Mouse (Mus musculus): Measurements from ENCODE around the gene Gas2. TPM values are rescaled to one million over a fixed set of nuclear protein-coding genes. Genes with fewer than 3 reads are reported as not detected.

Gas2 gene
- polyA plus RNA-seq, 1 experiment from 2014 or later, result 156 TPM

DNA sequence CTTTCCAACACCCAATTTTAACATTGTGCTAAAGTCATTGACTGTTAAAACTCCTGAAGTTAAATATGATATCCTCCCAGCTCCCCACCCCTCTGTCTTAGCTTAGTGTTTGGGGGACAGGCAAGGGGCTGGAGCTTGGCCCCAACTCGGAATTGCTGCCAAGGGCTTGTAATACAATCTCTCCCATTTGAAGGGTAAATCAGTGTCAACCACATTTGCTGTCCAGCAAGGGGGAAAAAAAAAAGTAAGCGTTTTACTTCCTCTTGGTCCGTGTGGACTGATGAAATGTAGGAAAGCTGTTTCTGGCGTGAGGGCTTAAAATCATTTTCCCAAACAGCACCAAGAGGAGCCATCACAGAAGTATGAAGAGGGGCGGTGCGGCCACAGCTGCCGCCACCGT is 16.9 kb downstream of the Gas2 start:
- Histone ChIP-seq H3K9me3 (replicated peaks; ENCODE audit: low read length) (no peaks in the 10 kb centered on the region), H3K9ac (ENCODE audit: low read depth, low read length) (peak overlapping the region; percentile 63), H3K4me1 (replicated peaks; ENCODE audit: insufficient read depth, low read length) (0 out of 2 replicates have a peak, but pooled peaks cover 2% of the 10 kb centered on the region), H3K4me3 (replicated peaks; ENCODE audit: low read depth, low read length) (peak overlapping the region; percentile 42), H3K36me3 (ENCODE audit: insufficient read depth, low read length) (no peaks in the 10 kb centered on the region), H3K4me2 (ENCODE audit: low read length) (peak overlapping the region; percentile 90), H3K27me3 (ENCODE audit: insufficient read depth, low read length) (no peaks in the 10 kb centered on the region), H3K27ac (peak overlapping the region; percentile 76)
- ATAC-seq (replicated peaks; ENCODE audit: low FRiP score, low read depth), result peak; percentile 43
- TF ChIP-seq CTCF (IDR thresholded peaks at IDR 0.05; ENCODE audit: low read depth), result no peak
- 2% methylated on average over 8 of the region's 8 CpGs for WGBS
- DNase-seq (ENCODE audit: low spot score), result peak; percentile 69

DNA sequence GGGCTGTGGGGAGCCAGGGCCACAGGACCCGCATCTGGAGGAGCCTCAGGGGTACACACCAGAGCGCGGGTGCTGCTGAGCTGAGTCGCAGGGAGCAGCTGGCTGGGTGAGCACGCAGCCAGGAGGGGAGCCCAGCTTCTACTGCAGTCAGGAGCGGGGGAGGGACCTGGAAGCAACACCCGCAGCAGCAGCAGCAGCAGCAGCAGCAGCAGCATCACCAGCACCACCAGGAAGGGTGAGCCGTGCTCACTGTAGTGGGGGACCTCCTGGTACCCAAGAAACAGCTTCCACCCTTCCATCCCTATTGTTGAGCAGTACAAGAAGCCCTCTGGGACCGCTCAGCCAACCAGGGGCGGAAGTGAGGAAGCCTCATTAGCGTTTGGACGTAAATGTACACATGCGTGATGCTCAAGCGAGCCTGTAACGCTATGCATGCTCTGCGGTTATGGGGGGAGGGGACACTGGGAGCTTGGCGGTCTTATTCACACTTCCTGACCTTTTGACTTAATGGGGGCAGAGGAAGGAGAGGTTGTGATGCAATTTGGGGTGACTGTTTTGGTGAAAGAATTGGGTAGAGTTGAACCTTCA is 17.4 kb downstream of the Gas2 start:
- no peaks in the 10 kb centered on the region for H3K9me3 ChIP-seq (replicated peaks; ENCODE audit: low read length)
- peak overlapping the region; percentile 63 for H3K9ac ChIP-seq (ENCODE audit: low read depth, low read length)
- H3K27me3 ChIP-seq (ENCODE audit: insufficient read depth, low read length), result no peaks in the 10 kb centered on the region
- H3K4me2 ChIP-seq (ENCODE audit: low read length), result peak overlapping the region; percentile 90
- under 1% methylated on average over 17 of the region's 17 CpGs for WGBS
- DNase-seq (ENCODE audit: low spot score), result peak; percentile 70
- H3K4me1 ChIP-seq (replicated peaks; ENCODE audit: insufficient read depth, low read length), result 0 out of 2 replicates have a peak, but pooled peaks cover 2% of the 10 kb centered on the region
- ATAC-seq (replicated peaks; ENCODE audit: low FRiP score, low read depth), result peak; percentile 82
- H3K27ac ChIP-seq, result peak overlapping the region; percentile 76
- peak overlapping the region; percentile 42 for H3K4me3 ChIP-seq (replicated peaks; ENCODE audit: low read depth, low read length)
- TF ChIP-seq CTCF (IDR thresholded peaks at IDR 0.05; ENCODE audit: low read depth), result no peak
- no peaks in the 10 kb centered on the region for H3K36me3 ChIP-seq (ENCODE audit: insufficient read depth, low read length)

DNA sequence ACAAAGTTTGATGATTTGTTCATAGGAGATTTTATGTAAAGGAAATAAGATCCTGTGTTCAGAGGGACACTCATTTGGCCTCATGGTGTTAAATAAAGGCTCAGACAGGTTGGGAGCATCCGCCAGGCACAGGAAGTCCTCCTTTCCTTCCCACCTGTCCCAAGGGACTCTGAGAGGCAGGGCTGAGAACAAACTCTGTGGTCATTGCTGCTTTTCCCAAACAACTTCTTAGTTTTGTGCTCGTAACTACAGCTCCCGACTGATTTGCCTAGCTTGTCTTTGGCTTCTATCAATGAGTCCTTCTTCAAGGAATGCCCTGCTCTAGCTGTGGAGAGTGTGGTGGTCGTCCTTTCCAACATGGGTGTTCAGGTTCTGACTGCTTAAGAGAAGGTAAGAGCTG is 18.3 kb downstream of the Gas2 start:
- Histone ChIP-seq H3K4me1 (replicated peaks; ENCODE audit: insufficient read depth, low read length) (0 out of 2 replicates have a peak, but pooled peaks cover 2% of the 10 kb centered on the region), H3K9ac (ENCODE audit: low read depth, low read length) (no peak overlapping the region), H3K27ac (no peak overlapping the region), H3K9me3 (replicated peaks; ENCODE audit: low read length) (no peaks in the 10 kb centered on the region), H3K36me3 (ENCODE audit: insufficient read depth, low read length) (no peaks in the 10 kb centered on the region), H3K4me2 (ENCODE audit: low read length) (no peak overlapping the region), H3K27me3 (ENCODE audit: insufficient read depth, low read length) (no peaks in the 10 kb centered on the region), H3K4me3 (replicated peaks; ENCODE audit: low read depth, low read length) (no peak overlapping the region)
- ATAC-seq (replicated peaks; ENCODE audit: low FRiP score, low read depth) (no peak), DNase-seq (ENCODE audit: low spot score) (no peak)
- TF ChIP-seq CTCF (IDR thresholded peaks at IDR 0.05; ENCODE audit: low read depth), result no peak
- WGBS, result 58% methylated on average over 4 of the region's 4 CpGs

DNA sequence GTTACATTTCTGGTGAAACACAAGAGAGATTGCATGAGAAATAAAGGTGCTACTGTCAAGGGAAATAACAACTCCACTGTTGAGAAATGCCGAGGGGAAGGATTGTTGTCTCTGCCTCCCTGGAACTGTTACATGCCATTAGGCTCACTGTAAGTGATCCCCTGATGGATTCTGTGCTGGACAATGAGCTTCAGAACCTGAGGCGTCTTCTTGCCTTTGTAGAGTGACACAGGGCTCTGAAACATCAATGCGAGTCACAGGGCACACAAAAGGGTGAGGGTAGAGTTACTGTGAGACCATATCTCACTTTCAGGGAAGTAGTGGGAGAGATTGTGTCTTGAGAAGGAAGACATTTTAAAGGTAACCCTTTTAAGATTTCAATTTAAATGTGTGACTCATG is 23.5 kb downstream of the Gas2 start:
- DNase-seq (ENCODE audit: low spot score), result peak; percentile 48
- Histone ChIP-seq H3K27ac (no peak overlapping the region), H3K4me2 (ENCODE audit: low read length) (no peak overlapping the region), H3K9ac (ENCODE audit: low read depth, low read length) (no peak overlapping the region), H3K4me3 (replicated peaks; ENCODE audit: low read depth, low read length) (no peak overlapping the region), H3K27me3 (ENCODE audit: insufficient read depth, low read length) (no peaks in the 10 kb centered on the region), H3K9me3 (replicated peaks; ENCODE audit: low read length) (no peaks in the 10 kb centered on the region), H3K36me3 (ENCODE audit: insufficient read depth, low read length) (no peaks in the 10 kb centered on the region), H3K4me1 (replicated peaks; ENCODE audit: insufficient read depth, low read length) (peaks cover 4% of the 10 kb centered on the region; the same call in 1 of the 2 replicates)
- no peak for TF ChIP-seq CTCF (IDR thresholded peaks at IDR 0.05; ENCODE audit: low read depth)
- 40% methylated on average over 3 of the region's 3 CpGs for WGBS
- ATAC-seq (replicated peaks; ENCODE audit: low FRiP score, low read depth), result peak; percentile 31; the same call in 1 of the 2 replicates

DNA sequence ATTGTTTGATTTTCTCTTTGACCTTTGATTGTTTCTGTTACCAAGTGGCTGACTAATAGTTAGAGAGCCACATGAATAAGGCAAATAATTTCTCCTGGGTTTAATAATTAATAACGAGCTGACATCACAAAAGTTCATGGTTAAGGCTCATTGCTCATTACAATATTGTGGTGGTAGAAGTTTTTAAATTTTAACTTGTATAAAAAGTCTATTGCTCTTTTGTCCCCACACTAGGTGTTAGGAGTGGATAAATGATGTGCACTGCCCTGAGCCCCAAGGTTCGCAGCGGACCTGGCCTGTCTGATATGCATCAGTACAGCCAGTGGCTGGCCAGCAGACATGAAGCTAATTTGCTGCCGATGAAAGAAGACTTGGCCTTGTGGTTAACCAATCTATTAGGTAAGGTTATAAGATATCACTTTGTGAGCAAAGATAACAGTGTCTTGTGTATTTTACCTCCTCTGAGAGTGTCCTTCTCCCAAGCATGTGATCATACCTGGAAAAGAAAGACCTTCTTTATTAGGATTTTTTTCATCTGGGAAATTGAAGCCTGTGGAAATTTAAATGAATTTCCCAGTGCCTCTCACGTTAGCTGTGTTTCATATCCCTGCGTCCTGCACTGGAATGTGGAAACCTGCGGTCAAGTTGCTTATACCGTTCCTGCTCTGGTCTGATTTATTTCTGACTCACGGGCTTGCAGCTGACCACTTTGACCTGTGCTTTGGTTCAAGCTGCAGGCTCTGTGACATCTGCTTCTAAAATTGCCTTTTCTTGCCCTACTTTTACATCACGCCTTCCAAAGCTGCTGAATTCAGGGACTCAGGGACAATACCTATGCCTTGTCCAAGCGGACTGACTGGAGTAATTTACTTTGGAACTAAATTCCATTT is 26.1 kb downstream of the Gas2 start:
- peak overlapping the region; percentile 4; the same call in 1 of the 2 replicates for H3K4me3 ChIP-seq (replicated peaks; ENCODE audit: low read depth, low read length)
- H3K36me3 ChIP-seq (ENCODE audit: insufficient read depth, low read length), result no peaks in the 10 kb centered on the region
- peak; percentile 35 for DNase-seq (ENCODE audit: low spot score)
- no peak overlapping the region for H3K9ac ChIP-seq (ENCODE audit: low read depth, low read length)
- H3K4me2 ChIP-seq (ENCODE audit: low read length), result peak overlapping the region; percentile 24; the same call in 1 of the 2 replicates
- no peaks in the 10 kb centered on the region for H3K9me3 ChIP-seq (replicated peaks; ENCODE audit: low read length)
- no peaks in the 10 kb centered on the region for H3K27me3 ChIP-seq (ENCODE audit: insufficient read depth, low read length)
- peak overlapping the region; percentile 72 for H3K27ac ChIP-seq
- H3K4me1 ChIP-seq (replicated peaks; ENCODE audit: insufficient read depth, low read length), result peaks cover 4% of the 10 kb centered on the region; the same call in 1 of the 2 replicates
- WGBS, result 33% methylated on average over 11 of the region's 11 CpGs
- peak; percentile 84 for ATAC-seq (replicated peaks; ENCODE audit: low FRiP score, low read depth)
- no peak for TF ChIP-seq CTCF (IDR thresholded peaks at IDR 0.05; ENCODE audit: low read depth)

DNA sequence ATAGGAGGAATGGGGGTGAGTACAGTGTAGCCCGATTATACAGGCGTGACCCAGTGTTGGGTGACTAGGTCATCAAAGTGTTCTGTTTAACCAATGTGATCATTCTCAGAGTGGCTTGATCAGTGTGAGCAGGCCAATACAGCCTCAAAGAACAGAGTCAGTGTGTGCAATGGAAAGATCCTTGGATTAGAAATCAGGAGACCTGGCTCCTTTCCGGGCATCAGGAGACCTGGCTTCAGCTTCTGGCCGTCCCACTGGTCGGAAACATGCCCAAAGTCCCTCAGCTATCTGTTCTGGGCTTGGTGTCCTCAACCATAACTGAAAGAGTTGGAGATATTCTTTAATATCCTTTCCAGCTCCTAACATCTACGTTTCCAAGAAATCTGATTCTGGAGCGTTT is 27.8 kb downstream of the Gas2 start:
- Histone ChIP-seq H3K27me3 (ENCODE audit: insufficient read depth, low read length) (no peaks in the 10 kb centered on the region), H3K27ac (no peak overlapping the region), H3K9ac (ENCODE audit: low read depth, low read length) (no peak overlapping the region), H3K4me2 (ENCODE audit: low read length) (no peak overlapping the region; the same call in 1 of the 2 replicates), H3K4me1 (replicated peaks; ENCODE audit: insufficient read depth, low read length) (peaks cover 4% of the 10 kb centered on the region; the same call in 1 of the 2 replicates), H3K4me3 (replicated peaks; ENCODE audit: low read depth, low read length) (no peak overlapping the region), H3K36me3 (ENCODE audit: insufficient read depth, low read length) (no peaks in the 10 kb centered on the region), H3K9me3 (replicated peaks; ENCODE audit: low read length) (no peaks in the 10 kb centered on the region)
- no peak for DNase-seq (ENCODE audit: low spot score)
- 81% methylated on average over 7 of the region's 7 CpGs for WGBS
- no peak for ATAC-seq (replicated peaks; ENCODE audit: low FRiP score, low read depth)
- no peak for TF ChIP-seq CTCF (IDR thresholded peaks at IDR 0.05; ENCODE audit: low read depth)

Data from kidney, postnatal 0 days (tissue).